14 mouse cellular contexts compared by ENCODE assay signal in genomic region chr7:99838241-99838640, GRCm38 (mm10). TPM values are rescaled to one million over a fixed set of nuclear protein-coding genes. Genes with fewer than 3 reads are reported as not detected.
DNase-seq lines count a peak whose midpoint lies in the region; ATAC-seq and TF ChIP-seq lines count a peak whose summit lies in the region.
"Had no signal": no experiment of that assay in that cellular context is flagged by ENCODE, and none has a peak within 500 bp of the region (broad histone marks: within the 10 kb centered on the region; RNA-seq: fewer than 3 reads in every experiment).

No protein-coding gene starts in this region.

- no peak for TF ChIP-seq EP300 in liver, postnatal 0 days (IDR thresholded peaks at IDR 0.05; ENCODE audit: low read depth)

- DNase-seq in embryonic facial prominence, embryonic 11.5 days (ENCODE audit: low spot score) = no peak
- no peak for DNase-seq in embryonic facial prominence, embryonic 10.5 days (ENCODE audit: low spot score)
- DNase-seq in hindbrain, embryonic 14.5 days (ENCODE audit: low spot score) = no peak
- DNase-seq in embryonic facial prominence, embryonic 14.5 days (ENCODE audit: low spot score) = peak; percentile 12
- DNase-seq in liver, postnatal 0 days = no peak
- DNase-seq in yolk sac, embryonic 10.5 days (ENCODE audit: low spot score) = no peak
- no peak for DNase-seq in embryo, embryonic 9.5 days (ENCODE audit: extremely low spot score)
- DNase-seq: cerebellum, adult 11-12 months; gastrocnemius, postnatal 25 days; midbrain, embryonic 14.5 days had no signal

- WGBS in embryonic facial prominence, embryonic 11.5 days = 88% methylated on average over 3 of the region's 3 CpGs
- 91% methylated on average over 3 of the region's 3 CpGs for WGBS in embryonic facial prominence, embryonic 10.5 days
- 93% methylated on average over 3 of the region's 3 CpGs for WGBS in hindbrain, embryonic 14.5 days
- 95% methylated on average over 3 of the region's 3 CpGs for WGBS in hindbrain, embryonic 12.5 days
- 82% methylated on average over 3 of the region's 3 CpGs for WGBS in embryonic facial prominence, embryonic 14.5 days
- WGBS in liver, postnatal 0 days (ENCODE audit: insufficient replicate concordance) = 78% methylated on average over 3 of the region's 3 CpGs

- 0 out of 2 replicates have a peak, but pooled peaks have one; percentile 44 for ATAC-seq in embryonic facial prominence, embryonic 11.5 days (replicated peaks; ENCODE audit: insufficient number of reproducible peaks, low FRiP score, low TSS enrichment, low read depth)
- no peak for ATAC-seq in hindbrain, embryonic 14.5 days (ENCODE audit: low FRiP score)
- no peak for ATAC-seq in hindbrain, embryonic 12.5 days (ENCODE audit: low FRiP score)
- ATAC-seq in embryonic facial prominence, embryonic 14.5 days (ENCODE audit: low read depth) = no peak
- no peak for ATAC-seq in liver, postnatal 0 days

- H3K9ac ChIP-seq in embryonic facial prominence, embryonic 11.5 days (replicated peaks; ENCODE audit: low read length) = no peak overlapping the region
- H3K9ac ChIP-seq in hindbrain, embryonic 14.5 days = no peak overlapping the region
- no peak overlapping the region for H3K9ac ChIP-seq in hindbrain, embryonic 12.5 days
- no peak overlapping the region for H3K9ac ChIP-seq in embryonic facial prominence, embryonic 14.5 days (ENCODE audit: low read depth, low read length)
- no peak overlapping the region for H3K9ac ChIP-seq in liver, postnatal 0 days (replicated peaks)
- H3K9ac ChIP-seq: hindbrain, embryonic 15.5 days had no signal

- no peaks in the 10 kb centered on the region for H3K4me1 ChIP-seq in embryonic facial prominence, embryonic 11.5 days (ENCODE audit: control insufficient read depth, insufficient read depth, low read length)
- H3K4me1 ChIP-seq in embryonic facial prominence, embryonic 10.5 days = peaks cover 3% of the 10 kb centered on the region; the same call in 1 of the 2 replicates
- H3K4me1 ChIP-seq in hindbrain, embryonic 14.5 days (replicated peaks; ENCODE audit: control insufficient read depth, insufficient read depth, low read length) = no peaks in the 10 kb centered on the region
- no peaks in the 10 kb centered on the region for H3K4me1 ChIP-seq in hindbrain, embryonic 12.5 days
- H3K4me1 ChIP-seq in embryonic facial prominence, embryonic 14.5 days (ENCODE audit: control insufficient read depth, insufficient read depth, low read length) = no peaks in the 10 kb centered on the region; the same call in 1 of the 2 replicates
- H3K4me1 ChIP-seq in liver, postnatal 0 days (ENCODE audit: insufficient read depth) = peaks cover 8% of the 10 kb centered on the region
- H3K4me1 ChIP-seq: hindbrain, embryonic 15.5 days had no signal

- no peak overlapping the region for H3K4me2 ChIP-seq in embryonic facial prominence, embryonic 11.5 days (ENCODE audit: low read depth, low read length)
- H3K4me2 ChIP-seq in hindbrain, embryonic 14.5 days (replicated peaks) = no peak overlapping the region
- H3K4me2 ChIP-seq in hindbrain, embryonic 12.5 days (replicated peaks) = no peak overlapping the region
- no peak overlapping the region for H3K4me2 ChIP-seq in embryonic facial prominence, embryonic 14.5 days (ENCODE audit: low read depth, low read length)
- H3K4me2 ChIP-seq in liver, postnatal 0 days (ENCODE audit: low read depth, low read length) = no peak overlapping the region
- H3K4me2 ChIP-seq: hindbrain, embryonic 15.5 days had no signal

- H3K27ac ChIP-seq in embryonic facial prominence, embryonic 11.5 days (replicated peaks; ENCODE audit: low read depth, low read length) = no peak overlapping the region
- H3K27ac ChIP-seq in embryonic facial prominence, embryonic 10.5 days (replicated peaks) = no peak overlapping the region
- 0 out of 2 replicates have a peak overlapping the region, but pooled peaks have one; percentile 3 for H3K27ac ChIP-seq in hindbrain, embryonic 14.5 days
- no peak overlapping the region for H3K27ac ChIP-seq in hindbrain, embryonic 12.5 days
- H3K27ac ChIP-seq in embryonic facial prominence, embryonic 14.5 days (replicated peaks; ENCODE audit: low read depth, low read length) = no peak overlapping the region
- peak overlapping the region; percentile 89 for H3K27ac ChIP-seq in liver, postnatal 0 days (ENCODE audit: low read depth)
- H3K27ac ChIP-seq: macrophage had no signal

- H3K4me3 ChIP-seq in embryonic facial prominence, embryonic 11.5 days (ENCODE audit: low read depth, low read length) = no peak overlapping the region
- H3K4me3 ChIP-seq in embryonic facial prominence, embryonic 10.5 days = no peak overlapping the region
- no peak overlapping the region for H3K4me3 ChIP-seq in hindbrain, embryonic 14.5 days (replicated peaks; ENCODE audit: low read length)
- H3K4me3 ChIP-seq in hindbrain, embryonic 12.5 days = no peak overlapping the region
- no peak overlapping the region for H3K4me3 ChIP-seq in embryonic facial prominence, embryonic 14.5 days (ENCODE audit: low read depth, low read length)
- no peak overlapping the region for H3K4me3 ChIP-seq in liver, postnatal 0 days (ENCODE audit: low read depth, low read length)
- H3K4me3 ChIP-seq: hindbrain, embryonic 15.5 days had no signal

- no peaks in the 10 kb centered on the region for H3K9me3 ChIP-seq in embryonic facial prominence, embryonic 11.5 days (replicated peaks; ENCODE audit: control insufficient read depth, low read length)
- no peaks in the 10 kb centered on the region for H3K9me3 ChIP-seq in embryonic facial prominence, embryonic 10.5 days
- H3K9me3 ChIP-seq in hindbrain, embryonic 14.5 days (ENCODE audit: control insufficient read depth, low read length) = no peaks in the 10 kb centered on the region
- no peaks in the 10 kb centered on the region for H3K9me3 ChIP-seq in hindbrain, embryonic 12.5 days (replicated peaks)
- no peaks in the 10 kb centered on the region for H3K9me3 ChIP-seq in embryonic facial prominence, embryonic 14.5 days (ENCODE audit: control insufficient read depth, low read length)
- no peaks in the 10 kb centered on the region for H3K9me3 ChIP-seq in liver, postnatal 0 days (ENCODE audit: low read length)
- H3K9me3 ChIP-seq: hindbrain, embryonic 15.5 days had no signal

- no peaks in the 10 kb centered on the region for H3K27me3 ChIP-seq in embryonic facial prominence, embryonic 11.5 days (ENCODE audit: control insufficient read depth, insufficient read depth, low read length)
- H3K27me3 ChIP-seq in embryonic facial prominence, embryonic 10.5 days (replicated peaks; ENCODE audit: low read depth, poor library complexity, severe bottlenecking) = no peaks in the 10 kb centered on the region
- H3K27me3 ChIP-seq in hindbrain, embryonic 14.5 days (ENCODE audit: control insufficient read depth, insufficient read depth, low read length) = no peaks in the 10 kb centered on the region
- H3K27me3 ChIP-seq in hindbrain, embryonic 12.5 days = no peaks in the 10 kb centered on the region
- no peaks in the 10 kb centered on the region for H3K27me3 ChIP-seq in embryonic facial prominence, embryonic 14.5 days (replicated peaks; ENCODE audit: control insufficient read depth, insufficient read depth, low read length)
- no peaks in the 10 kb centered on the region for H3K27me3 ChIP-seq in liver, postnatal 0 days (ENCODE audit: insufficient read depth, low read length)
- H3K27me3 ChIP-seq: CH12.LX; hindbrain, embryonic 15.5 days had no signal

- TF ChIP-seq CTCF in liver, postnatal 0 days (IDR thresholded peaks at IDR 0.05; ENCODE audit: low read depth) = peak; percentile 8; the same call in 1 of the 2 replicates

- H3K36me3 ChIP-seq in embryonic facial prominence, embryonic 11.5 days (replicated peaks; ENCODE audit: control insufficient read depth, insufficient read depth, low read depth, low read length) = peaks cover 8% of the 10 kb centered on the region
- H3K36me3 ChIP-seq in embryonic facial prominence, embryonic 10.5 days (replicated peaks) = peaks cover 80% of the 10 kb centered on the region
- H3K36me3 ChIP-seq in hindbrain, embryonic 14.5 days (replicated peaks; ENCODE audit: control insufficient read depth, insufficient read depth) = peaks cover 67% of the 10 kb centered on the region
- H3K36me3 ChIP-seq in hindbrain, embryonic 12.5 days = peaks cover 65% of the 10 kb centered on the region
- peaks cover 72% of the 10 kb centered on the region for H3K36me3 ChIP-seq in embryonic facial prominence, embryonic 14.5 days (ENCODE audit: control insufficient read depth, insufficient read depth, low read length)
- H3K36me3 ChIP-seq in liver, postnatal 0 days (replicated peaks; ENCODE audit: insufficient read depth, low read length) = peaks cover 36% of the 10 kb centered on the region

RNA-seq across cellular contexts. Expression of gene Neu3, which starts 10.0 kb away (rescaled TPM):
- polyA plus RNA-seq in embryonic facial prominence, embryonic 11.5 days (2014; fragmentation: Nextera tagmentation; extraction: Ambion mirVana) = 1.6 and 1.7 TPM in 2 replicates
- polyA plus RNA-seq in embryonic facial prominence, embryonic 10.5 days (2016; fragmentation: Nextera tagmentation; extraction: Ambion mirVana) = 2.2 and 2.3 TPM in 2 replicates
- 1.3 and 2.2 TPM in 2 replicates for polyA plus RNA-seq in hindbrain, embryonic 14.5 days (2014; fragmentation: Nextera tagmentation; extraction: Ambion mirVana)
- polyA plus RNA-seq in hindbrain, embryonic 12.5 days (2016; fragmentation: Nextera tagmentation; extraction: Ambion mirVana) = 2.3 and 2.5 TPM in 2 replicates
- polyA plus RNA-seq in embryonic facial prominence, embryonic 14.5 days (2014; fragmentation: Nextera tagmentation; extraction: Ambion mirVana) = 1.7 and 1.9 TPM in 2 replicates
- polyA plus RNA-seq in liver, postnatal 0 days (2015; fragmentation: Nextera tagmentation; extraction: Ambion mirVana) = 2.4 and 2.9 TPM in 2 replicates

RNA-seq across cellular contexts. Expression of gene Xrra1, which starts 20.7 kb away (rescaled TPM):
- 0.20 and 0.52 TPM in 2 replicates for polyA plus RNA-seq in embryonic facial prominence, embryonic 11.5 days (2014; fragmentation: Nextera tagmentation; extraction: Ambion mirVana)
- 0.46 and 0.85 TPM in 2 replicates for polyA plus RNA-seq in embryonic facial prominence, embryonic 10.5 days (2016; fragmentation: Nextera tagmentation; extraction: Ambion mirVana)
- 1.1 and 1.3 TPM in 2 replicates for polyA plus RNA-seq in hindbrain, embryonic 14.5 days (2014; fragmentation: Nextera tagmentation; extraction: Ambion mirVana)
- polyA plus RNA-seq in hindbrain, embryonic 12.5 days (2016; fragmentation: Nextera tagmentation; extraction: Ambion mirVana) = 0.44 and 0.94 TPM in 2 replicates
- polyA plus RNA-seq in embryonic facial prominence, embryonic 14.5 days (2014; fragmentation: Nextera tagmentation; extraction: Ambion mirVana) = 0.42 and 0.55 TPM in 2 replicates
- 0.04 and 0.07 TPM in 2 replicates for polyA plus RNA-seq in liver, postnatal 0 days (2015; fragmentation: Nextera tagmentation; extraction: Ambion mirVana)

RNA-seq across cellular contexts. Expression of gene Spcs2, which starts 25.0 kb away (rescaled TPM):
- polyA plus RNA-seq in embryonic facial prominence, embryonic 11.5 days (2014; fragmentation: Nextera tagmentation; extraction: Ambion mirVana) = 350 and 360 TPM in 2 replicates
- polyA plus RNA-seq in embryonic facial prominence, embryonic 10.5 days (2016; fragmentation: Nextera tagmentation; extraction: Ambion mirVana) = 357 and 358 TPM in 2 replicates
- polyA plus RNA-seq in hindbrain, embryonic 14.5 days (2014; fragmentation: Nextera tagmentation; extraction: Ambion mirVana) = 268 and 276 TPM in 2 replicates
- polyA plus RNA-seq in hindbrain, embryonic 12.5 days (2016; fragmentation: Nextera tagmentation; extraction: Ambion mirVana) = 352 and 354 TPM in 2 replicates
- polyA plus RNA-seq in embryonic facial prominence, embryonic 14.5 days (2014; fragmentation: Nextera tagmentation; extraction: Ambion mirVana) = 290 and 303 TPM in 2 replicates
- polyA plus RNA-seq in liver, postnatal 0 days (2015; fragmentation: Nextera tagmentation; extraction: Ambion mirVana) = 156 and 165 TPM in 2 replicates

Comparison
In these comparisons a context has a peak if more than half of its experiments do, and no peak if none do; other contexts are left out.
1. H3K27ac ChIP-seq: peak in hindbrain, embryonic 14.5 days (single experiment) and liver, postnatal 0 days (single experiment); none in embryonic facial prominence, embryonic 11.5 days (single experiment), embryonic facial prominence, embryonic 10.5 days (single experiment), hindbrain, embryonic 12.5 days (single experiment) and embryonic facial prominence, embryonic 14.5 days (single experiment).